Mouse (Mus musculus) forebrain, embryonic 12.5 days (tissue): ENCODE data around the gene Arhgef25. TPM values are rescaled to one million over a fixed set of nuclear protein-coding genes. Genes with fewer than 3 reads are reported as not detected.
"Not testable (repeated sequence)": the region's sequence is repeated elsewhere in the genome, so short reads cannot be mapped to it uniquely, and the experiment has no call there.

Experiments
- ATAC-seq: fragments of 200-750 bp; cut with Nextera tagmentation; 2 replicates; pipeline ENCODE4 v1.8.0; 2017; ENCODE audit warnings: moderate TSS enrichment; ENCODE audit not compliant: low FRiP score
- H3K27ac ChIP-seq: fragments of 300-500 bp; sonication (generic); 2 replicates; pipeline ENCODE4 v1.5.1; 2016; ENCODE audit warnings: mild to moderate bottlenecking
- H3K27me3 ChIP-seq: fragments of 300-500 bp; sonication (generic); 2 replicates; pipeline ENCODE4 v1.6.1; 2016; ENCODE audit warnings: mild to moderate bottlenecking
- H3K36me3 ChIP-seq: fragments of 300-500 bp; sonication (generic); replicated peaks from 2 replicates; pipeline ENCODE4 v1.6.1; 2016; ENCODE audit warnings: mild to moderate bottlenecking
- H3K4me1 ChIP-seq: fragments of 300-500 bp; sonication (generic); 2 replicates; pipeline ENCODE4 v1.6.1; 2016
- H3K4me2 ChIP-seq: fragments of 300-500 bp; sonication (generic); 2 replicates; pipeline ENCODE4 v1.6.1; 2016; ENCODE audit warnings: mild to moderate bottlenecking, moderate library complexity
- H3K4me3 ChIP-seq: fragments of 300-500 bp; sonication (generic); replicated peaks from 2 replicates; pipeline ENCODE4 v1.5.1; 2016; ENCODE audit warnings: mild to moderate bottlenecking
- H3K9ac ChIP-seq: fragments of 300-500 bp; sonication (generic); 2 replicates; pipeline ENCODE4 v1.6.1; 2016; ENCODE audit warnings: mild to moderate bottlenecking
- H3K9me3 ChIP-seq: fragments of 300-500 bp; sonication (generic); 2 replicates; pipeline ENCODE4 v1.6.1; 2016
- WGBS: fragments of 180-500 bp; shearing (Covaris S2); methylation state at CpG from one replicate; pipeline ENCODE4 v1.1.7; 2016; 5-methylcytosine and 5-hydroxymethylcytosine counted together
- polyA plus RNA-seq: library from polyadenylated mRNA; unstranded; fragments of >200 nt; fragmentation: Nextera tagmentation; extraction: Ambion mirVana; gene quantifications from 2 replicates; pipeline ENCODE4 v1.2.1, GENCODE M21; 2016

The Arhgef25 gene
- polyA plus RNA-seq, 1 experiment from 2014 or later, result 36.4 TPM

DNA sequence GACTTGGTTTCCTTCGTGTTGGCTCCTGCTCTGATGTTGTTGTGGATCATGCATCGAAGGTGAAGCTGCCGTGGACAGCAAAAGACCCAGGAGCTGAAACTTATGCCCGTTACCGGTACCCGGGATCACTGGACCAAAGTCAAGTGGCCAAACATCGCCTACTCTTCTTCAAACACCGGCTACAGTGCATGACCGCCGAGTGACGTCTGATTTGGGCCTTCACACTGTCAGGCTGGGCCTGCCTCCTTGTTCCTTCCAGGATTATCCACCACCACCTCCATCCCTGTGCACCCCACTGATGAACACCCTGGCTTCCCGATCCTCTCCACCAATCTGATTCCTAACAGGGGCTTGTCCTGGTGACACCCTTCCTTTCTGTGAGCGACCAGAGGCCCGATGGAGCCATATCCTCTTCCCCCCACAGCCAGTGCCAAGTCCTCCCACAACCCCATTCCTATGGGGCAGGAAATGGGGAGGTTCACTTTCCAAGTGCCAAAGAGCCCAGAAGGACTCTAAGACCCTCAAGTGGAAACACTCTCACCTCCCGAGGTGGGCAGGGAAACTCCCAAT, 18.2 kb downstream of the Arhgef25 start:
- Histone ChIP-seq H3K36me3 (no peaks in the 10 kb centered on the region), H3K27ac (no peak overlapping the region), H3K9me3 (no peaks in the 10 kb centered on the region), H3K4me2 (no peak overlapping the region), H3K27me3 (peaks cover 72% of the 10 kb centered on the region), H3K4me1 (peaks cover 18% of the 10 kb centered on the region), H3K4me3 (no peak overlapping the region), H3K9ac (no peak overlapping the region)
- ATAC-seq, result no peak
- WGBS, result 89% methylated on average over 15 of the region's 15 CpGs

DNA sequence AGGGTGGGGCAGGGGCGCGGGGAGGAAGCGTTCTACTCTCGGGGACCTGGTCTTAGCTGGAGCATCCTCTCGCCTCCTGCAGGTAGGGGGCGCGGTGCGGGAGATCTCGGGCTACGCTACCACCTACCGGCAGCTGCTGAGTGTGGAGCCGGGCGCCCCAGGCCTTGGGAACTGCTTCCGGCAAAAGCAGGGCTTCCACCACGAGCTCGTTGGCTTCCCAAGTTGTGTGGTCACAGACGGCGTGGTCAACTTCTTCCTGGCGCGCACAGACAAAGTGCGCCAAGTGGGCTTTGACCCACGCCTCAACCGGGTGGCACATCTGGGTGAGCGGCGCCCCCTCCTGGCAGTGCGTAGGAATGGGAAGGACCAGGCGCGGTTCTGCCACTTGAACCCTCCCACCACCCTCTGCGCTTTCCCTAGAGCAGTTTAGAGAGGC, 19.0 kb downstream of the Arhgef25 start:
- no peak overlapping the region for H3K9ac ChIP-seq
- 1% methylated on average over 29 of the region's 29 CpGs for WGBS
- peak; percentile 67 for ATAC-seq

GRCm38 (mm10) chr10:127170002-127170401, 19.9 kb downstream of the Arhgef25 start:
- peaks cover 34% of the 10 kb centered on the region for H3K4me1 ChIP-seq
- no peaks in the 10 kb centered on the region for H3K9me3 ChIP-seq
- no peak overlapping the region for H3K27ac ChIP-seq
- peaks cover 80% of the 10 kb centered on the region for H3K27me3 ChIP-seq
- H3K4me2 ChIP-seq, result peak overlapping the region; percentile 59
- no peak overlapping the region for H3K9ac ChIP-seq
- no peak for ATAC-seq
- 2% methylated on average over 22 of the region's 22 CpGs for WGBS
- peak overlapping the region; percentile 34 for H3K4me3 ChIP-seq
- no peaks in the 10 kb centered on the region for H3K36me3 ChIP-seq

More for the DNA sequence above, 19.0 kb downstream of the Arhgef25 start:
- H3K4me3 ChIP-seq, result peak overlapping the region; percentile 34
- no peak overlapping the region for H3K27ac ChIP-seq
- peak overlapping the region; percentile 59 for H3K4me2 ChIP-seq
- no peaks in the 10 kb centered on the region for H3K9me3 ChIP-seq
- peaks cover 72% of the 10 kb centered on the region for H3K27me3 ChIP-seq
- no peaks in the 10 kb centered on the region for H3K36me3 ChIP-seq
- H3K4me1 ChIP-seq, result peaks cover 27% of the 10 kb centered on the region

DNA sequence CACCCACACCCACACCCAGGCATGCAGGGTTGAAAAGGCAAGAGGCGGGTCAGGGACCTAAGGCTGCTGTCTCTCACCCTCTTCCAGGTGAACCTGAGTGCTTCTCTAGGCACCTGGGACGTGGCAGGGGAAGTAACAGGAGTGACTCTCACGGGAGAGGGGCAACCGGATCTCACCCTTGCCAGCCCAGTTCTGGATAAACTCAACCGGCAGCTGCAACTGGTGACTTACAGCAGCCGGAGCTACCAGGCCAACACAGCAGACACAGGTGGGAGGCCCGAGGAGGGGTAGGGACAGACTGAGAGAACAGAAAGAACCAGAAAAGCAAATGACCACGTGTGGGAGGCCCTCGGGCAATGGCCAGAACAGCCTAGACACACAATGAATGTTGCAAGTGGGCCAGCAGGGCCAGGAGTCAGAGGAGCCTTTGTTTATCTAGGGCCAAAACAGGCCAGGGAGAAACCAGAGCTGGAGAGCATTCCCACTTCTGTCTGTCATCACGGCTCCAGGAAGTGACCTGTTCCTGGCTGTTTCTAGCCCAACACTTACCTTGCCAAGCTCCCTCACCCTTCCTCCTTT, 22.2 kb downstream of the Arhgef25 start:
- Histone ChIP-seq H3K4me2 (no peak overlapping the region), H3K36me3 (no peaks in the 10 kb centered on the region), H3K9ac (no peak overlapping the region), H3K4me3 (no peak overlapping the region), H3K27ac (no peak overlapping the region), H3K4me1 (peaks cover 38% of the 10 kb centered on the region), H3K27me3 (peaks cover 87% of the 10 kb centered on the region), H3K9me3 (no peaks in the 10 kb centered on the region)
- no peak for ATAC-seq
- 63% methylated on average over 10 of the region's 10 CpGs for WGBS

- no peaks in the 10 kb centered on the region for H3K9me3 ChIP-seq
- no peak overlapping the region for H3K27ac ChIP-seq
- ATAC-seq, result no peak
- peak overlapping the region; percentile 63 for H3K4me3 ChIP-seq
- 27% methylated on average over 15 of the region's 15 CpGs for WGBS
- peaks cover 38% of the 10 kb centered on the region for H3K4me1 ChIP-seq
- peaks cover 83% of the 10 kb centered on the region for H3K27me3 ChIP-seq
- 0 out of 2 replicates have a peak overlapping the region, but pooled peaks have one; percentile 12 for H3K9ac ChIP-seq
- H3K36me3 ChIP-seq, result no peaks in the 10 kb centered on the region
- H3K4me2 ChIP-seq, result peak overlapping the region; percentile 99
Measured at GRCm38 (mm10) chr10:127166771-127167613, 22.9 kb downstream of the Arhgef25 start.

GRCm38 (mm10) chr10:127166404-127166715, 23.5 kb downstream of the Arhgef25 start:
- peak overlapping the region; percentile 80 for H3K9ac ChIP-seq
- no peaks in the 10 kb centered on the region for H3K36me3 ChIP-seq
- H3K9me3 ChIP-seq, result no peaks in the 10 kb centered on the region
- H3K4me3 ChIP-seq, result peak overlapping the region; percentile 63
- no peak; the same call in 1 of the 2 replicates for ATAC-seq
- peaks cover 38% of the 10 kb centered on the region for H3K4me1 ChIP-seq
- H3K27ac ChIP-seq, result 0 out of 2 replicates have a peak overlapping the region, but pooled peaks have one; percentile 57
- 2% methylated on average over 11 of the region's 11 CpGs for WGBS
- H3K4me2 ChIP-seq, result peak overlapping the region; percentile 99
- peaks cover 77% of the 10 kb centered on the region for H3K27me3 ChIP-seq

- H3K27ac ChIP-seq, result peak overlapping the region; percentile 57
- WGBS, result under 1% methylated on average over 56 of the region's 56 CpGs
- peak; percentile 53 for ATAC-seq
Measured at GRCm38 (mm10) chr10:127165654-127166403, 24.1 kb downstream of the Arhgef25 start.

GRCm38 (mm10) chr10:127165354-127165653, 24.6 kb downstream of the Arhgef25 start:
- Histone ChIP-seq H3K4me2 (peak overlapping the region; percentile 99), H3K9me3 (no peaks in the 10 kb centered on the region), H3K4me3 (peak overlapping the region; percentile 63), H3K27ac (peak overlapping the region; percentile 57), H3K4me1 (peaks cover 29% of the 10 kb centered on the region), H3K27me3 (peaks cover 66% of the 10 kb centered on the region), H3K36me3 (no peaks in the 10 kb centered on the region), H3K9ac (peak overlapping the region; percentile 80)
- peak; percentile 72 for ATAC-seq
- WGBS, result under 1% methylated on average over 42 of the region's 42 CpGs

More at GRCm38 (mm10) chr10:127165654-127166403, 24.1 kb downstream of the Arhgef25 start:
- Histone ChIP-seq H3K4me2 (peak overlapping the region; percentile 99), H3K9ac (peak overlapping the region; percentile 80), H3K4me1 (peaks cover 34% of the 10 kb centered on the region), H3K4me3 (peak overlapping the region; percentile 63), H3K9me3 (no peaks in the 10 kb centered on the region), H3K36me3 (no peaks in the 10 kb centered on the region), H3K27me3 (peaks cover 72% of the 10 kb centered on the region)

GRCm38 (mm10) chr10:127164631-127165353, 25.1 kb downstream of the Arhgef25 start, which contains the start of gene B4galnt1:
Gene B4galnt1, plus strand, starts transcription at chr10:127165225.
- Histone ChIP-seq H3K4me1 (peaks cover 24% of the 10 kb centered on the region), H3K27me3 (peaks cover 61% of the 10 kb centered on the region), H3K9me3 (no peaks in the 10 kb centered on the region), H3K27ac (peak within 1 kb of the TSS; percentile 57), H3K4me2 (peak within 1 kb of the TSS; percentile 99), H3K4me3 (peak within 1 kb of the TSS; percentile 63), H3K9ac (peak within 1 kb of the TSS; percentile 80), H3K36me3 (no peaks in the 10 kb centered on the region)
- WGBS, result 2% methylated on average over 52 of the region's 52 CpGs
- ATAC-seq, result peak; percentile 89

- Histone ChIP-seq H3K9ac (peak overlapping the region; percentile 80; the same call in 1 of the 2 replicates), H3K4me1 (peaks cover 22% of the 10 kb centered on the region), H3K4me3 (no peak overlapping the region), H3K27ac (no peak overlapping the region), H3K9me3 (no peaks in the 10 kb centered on the region), H3K36me3 (no peaks in the 10 kb centered on the region), H3K4me2 (no peak overlapping the region), H3K27me3 (peaks cover 55% of the 10 kb centered on the region)
- ATAC-seq, result no peak
- 94% methylated on average over 4 of the region's 4 CpGs for WGBS
Measured at GRCm38 (mm10) chr10:127164190-127164589, 25.7 kb downstream of the Arhgef25 start.

DNA sequence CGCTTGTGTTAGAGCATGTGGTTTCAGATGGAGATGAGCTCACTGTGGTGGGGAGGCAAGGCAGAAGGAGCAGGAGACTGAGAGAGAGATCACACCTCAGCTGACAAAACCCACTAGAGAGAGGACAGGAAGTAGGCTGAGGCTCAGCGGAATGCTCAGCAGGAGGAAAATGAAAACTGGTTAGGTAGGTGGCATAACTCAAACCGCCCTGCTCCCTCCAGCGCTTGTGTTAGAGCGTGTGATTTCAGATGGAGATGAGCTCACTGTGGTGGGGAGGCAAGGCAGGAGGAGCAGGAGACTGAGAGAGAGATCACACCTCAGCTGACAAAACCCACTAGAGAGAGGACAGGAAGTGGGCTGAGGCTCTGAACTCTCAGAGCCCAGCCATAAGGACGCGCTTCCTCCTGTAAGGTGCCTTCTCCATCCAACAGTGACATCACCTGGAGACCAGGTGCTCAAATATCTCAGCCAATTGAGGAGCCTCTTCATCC, 27.1 kb downstream of the Arhgef25 start:
- H3K36me3 ChIP-seq, H3K9ac ChIP-seq, H3K27ac ChIP-seq, H3K9me3 ChIP-seq, ATAC-seq, H3K4me3 ChIP-seq, H3K4me2 ChIP-seq: not testable (repeated sequence)
- Histone ChIP-seq H3K27me3 (peaks cover 42% of the 10 kb centered on the region), H3K4me1 (peaks cover 22% of the 10 kb centered on the region)
- 65% methylated on average over 7 of the region's 7 CpGs for WGBS
